Mouse (Mus musculus): ENCODE data around the gene Nmnat1. TPM values are rescaled to one million over a fixed set of nuclear protein-coding genes. Genes with fewer than 3 reads are reported as not detected.

The Nmnat1 gene
- polyA plus RNA-seq, 1 experiment from 2014 or later = 12.1 TPM

GRCm38 (mm10) chr4:149429592-149429991, 55.4 kb downstream of the Nmnat1 start:
- no peak overlapping the region for H3K4me2 ChIP-seq (replicated peaks)
- no peaks in the 10 kb centered on the region for H3K27me3 ChIP-seq
- 87% methylated on average over 5 of the region's 5 CpGs for WGBS
- 0 out of 2 replicates have a peak, but pooled peaks cover 2% of the 10 kb centered on the region for H3K4me1 ChIP-seq
- H3K9ac ChIP-seq = no peak overlapping the region
- H3K9me3 ChIP-seq = no peaks in the 10 kb centered on the region
- ATAC-seq (ENCODE audit: insufficient number of reproducible peaks, insufficient read depth, low FRiP score, low TSS enrichment) = no peak
- H3K4me3 ChIP-seq = no peak overlapping the region
- no peak overlapping the region for H3K27ac ChIP-seq
- H3K36me3 ChIP-seq = no peaks in the 10 kb centered on the region

- Histone ChIP-seq H3K36me3 (no peaks in the 10 kb centered on the region), H3K9ac (peak within 1 kb of the TSS; percentile 84), H3K27ac (peak within 1 kb of the TSS; percentile 99), H3K4me3 (peak within 1 kb of the TSS; percentile 81), H3K9me3 (no peaks in the 10 kb centered on the region), H3K4me2 (replicated peaks) (peak within 1 kb of the TSS; percentile 65), H3K27me3 (no peaks in the 10 kb centered on the region), H3K4me1 (peaks cover 7% of the 10 kb centered on the region)
- under 1% methylated on average over 47 of the region's 50 CpGs for WGBS
- ATAC-seq (ENCODE audit: insufficient number of reproducible peaks, insufficient read depth, low FRiP score, low TSS enrichment) = peak; percentile 92
These were observed 58.4 kb downstream of the Nmnat1 start, which contains the start of gene Ube4b for GRCm38 (mm10) chr4:149426325-149427199. Gene Ube4b, minus strand, starts transcription at chr4:149426749.

GRCm38 (mm10) chr4:149425801-149426292, 59.2 kb downstream of the Nmnat1 start:
- WGBS = under 1% methylated on average over 35 of the region's 35 CpGs
- H3K9ac ChIP-seq = peak overlapping the region; percentile 84
- H3K4me1 ChIP-seq = peaks cover 12% of the 10 kb centered on the region
- H3K27ac ChIP-seq = peak overlapping the region; percentile 99
- H3K9me3 ChIP-seq = no peaks in the 10 kb centered on the region
- peak overlapping the region; percentile 81 for H3K4me3 ChIP-seq
- H3K27me3 ChIP-seq = no peaks in the 10 kb centered on the region
- ATAC-seq (ENCODE audit: insufficient number of reproducible peaks, insufficient read depth, low FRiP score, low TSS enrichment) = peak; percentile 81
- no peaks in the 10 kb centered on the region for H3K36me3 ChIP-seq
- peak overlapping the region; percentile 65 for H3K4me2 ChIP-seq (replicated peaks)

GRCm38 (mm10) chr4:149424755-149425154, 60.2 kb downstream of the Nmnat1 start:
- peak overlapping the region; percentile 81 for H3K4me3 ChIP-seq
- no peaks in the 10 kb centered on the region for H3K9me3 ChIP-seq
- no peaks in the 10 kb centered on the region for H3K27me3 ChIP-seq
- peaks cover 12% of the 10 kb centered on the region for H3K4me1 ChIP-seq
- WGBS = under 1% methylated on average over 9 of the region's 9 CpGs
- H3K36me3 ChIP-seq = no peaks in the 10 kb centered on the region
- no peak overlapping the region for H3K27ac ChIP-seq
- H3K9ac ChIP-seq = peak overlapping the region; percentile 42
- ATAC-seq (ENCODE audit: insufficient number of reproducible peaks, insufficient read depth, low FRiP score, low TSS enrichment) = no peak
- peak overlapping the region; percentile 65 for H3K4me2 ChIP-seq (replicated peaks)

- ATAC-seq (ENCODE audit: insufficient number of reproducible peaks, insufficient read depth, low FRiP score, low TSS enrichment) = no peak
- H3K27ac ChIP-seq = no peak overlapping the region
- H3K27me3 ChIP-seq = no peaks in the 10 kb centered on the region
- H3K9ac ChIP-seq = no peak overlapping the region
- no peak overlapping the region for H3K4me3 ChIP-seq
- H3K4me2 ChIP-seq (replicated peaks) = no peak overlapping the region
- H3K9me3 ChIP-seq = no peaks in the 10 kb centered on the region
- peaks cover 45% of the 10 kb centered on the region for H3K4me1 ChIP-seq
- peaks cover 2% of the 10 kb centered on the region; the same call in 1 of the 2 replicates for H3K36me3 ChIP-seq
- 53% methylated on average over 5 of the region's 5 CpGs for WGBS
These were observed 67.1 kb downstream of the Nmnat1 start for GRCm38 (mm10) chr4:149417854-149418365.

Other genes with a start within 250 kb of the Nmnat1 start
- 56.1 and 61.5 TPM in 2 replicates for gene Kif1b, start 177.5 kb downstream of the Nmnat1 start, polyA plus RNA-seq (2016; fragmentation: Nextera tagmentation; extraction: Ambion mirVana)
- 66.9 and 67.5 TPM in 2 replicates for gene Ube4b, start 58.5 kb downstream of the Nmnat1 start, polyA plus RNA-seq (2016; fragmentation: Nextera tagmentation; extraction: Ambion mirVana)
- 0.32 TPM in 1 of 2 replicates, not detected in the other for gene Rbp7, start 30.2 kb downstream of the Nmnat1 start, polyA plus RNA-seq (2016; fragmentation: Nextera tagmentation; extraction: Ambion mirVana)
- 0.39 and 0.56 TPM in 2 replicates for gene Tmem274, start 7.8 kb downstream of the Nmnat1 start, polyA plus RNA-seq (2016; fragmentation: Nextera tagmentation; extraction: Ambion mirVana)
- gene Lzic, start within 50 bp of the Nmnat1 start, polyA plus RNA-seq (2016; fragmentation: Nextera tagmentation; extraction: Ambion mirVana) = 55.5 and 57.6 TPM in 2 replicates
- gene Ctnnbip1, start 33.0 kb upstream of the Nmnat1 start, polyA plus RNA-seq (2016; fragmentation: Nextera tagmentation; extraction: Ambion mirVana) = 83.3 and 85.2 TPM in 2 replicates
- 68.1 and 75.7 TPM in 2 replicates for gene Clstn1, start 101.3 kb upstream of the Nmnat1 start, polyA plus RNA-seq (2016; fragmentation: Nextera tagmentation; extraction: Ambion mirVana)
- 5.5 and 7.3 TPM in 2 replicates for gene Pik3cd, start 217.4 kb upstream of the Nmnat1 start, polyA plus RNA-seq (2016; fragmentation: Nextera tagmentation; extraction: Ambion mirVana)

All from embryonic facial prominence, embryonic 12.5 days (tissue).